Mouse (Mus musculus) neural tube, embryonic 12.5 days (tissue): ENCODE results near the gene Chst11. TPM values are rescaled to one million over a fixed set of nuclear protein-coding genes. Genes with fewer than 3 reads are reported as not detected.
A peak's percentile ranks its signal among the peaks of the same experiment; 100 is the strongest.

Experiments
- ATAC-seq: fragments of 200-750 bp; cut with Nextera tagmentation; 2 replicates; pipeline ENCODE4 v1.8.0; 2017; ENCODE audit warnings: low read depth, mild to moderate bottlenecking, moderate TSS enrichment, moderate library complexity; ENCODE audit not compliant: low FRiP score
- H3K27ac ChIP-seq: fragments of 300-500 bp; sonication (generic); 2 replicates; pipeline ENCODE4 v1.5.1; 2016
- H3K27me3 ChIP-seq: fragments of 300-500 bp; sonication (generic); replicated peaks from 2 replicates; pipeline ENCODE4 v1.6.1; 2016; ENCODE audit warnings: mild to moderate bottlenecking
- H3K36me3 ChIP-seq: fragments of 300-500 bp; sonication (generic); 2 replicates; pipeline ENCODE4 v1.6.1; 2016; ENCODE audit warnings: mild to moderate bottlenecking
- H3K4me1 ChIP-seq: fragments of 300-500 bp; sonication (generic); 2 replicates; pipeline ENCODE4 v1.6.1; 2016
- H3K4me2 ChIP-seq: fragments of 300-500 bp; sonication (generic); replicated peaks from 2 replicates; pipeline ENCODE4 v1.6.1; 2016; ENCODE audit warnings: mild to moderate bottlenecking
- H3K4me3 ChIP-seq: fragments of 300-500 bp; sonication (generic); 2 replicates; pipeline ENCODE4 v1.5.1; 2016
- H3K9ac ChIP-seq: fragments of 300-500 bp; sonication (generic); 2 replicates; pipeline ENCODE4 v1.6.1; 2016; ENCODE audit warnings: mild to moderate bottlenecking
- H3K9me3 ChIP-seq: fragments of 300-500 bp; sonication (generic); 2 replicates; pipeline ENCODE4 v1.6.1; 2016; ENCODE audit warnings: mild to moderate bottlenecking
- WGBS: fragments of 180-500 bp; shearing (Covaris S2); methylation state at CpG from one replicate; pipeline ENCODE4 v1.1.7; 2016; 5-methylcytosine and 5-hydroxymethylcytosine counted together
- polyA plus RNA-seq: library from polyadenylated mRNA; unstranded; fragments of >200 nt; fragmentation: Nextera tagmentation; extraction: Ambion mirVana; gene quantifications from 2 replicates; pipeline ENCODE4 v1.2.1, GENCODE M21; 2016

The Chst11 gene
- polyA plus RNA-seq, 1 experiment from 2014 or later: 3.1 TPM

- no peaks in the 10 kb centered on the region for H3K27me3 ChIP-seq
- H3K4me1 ChIP-seq: peaks cover 23% of the 10 kb centered on the region
- no peaks in the 10 kb centered on the region for H3K9me3 ChIP-seq
- H3K9ac ChIP-seq: no peak overlapping the region
- H3K4me2 ChIP-seq: no peak overlapping the region
- 92% methylated on average over 3 of the region's 3 CpGs for WGBS
- H3K36me3 ChIP-seq: no peaks in the 10 kb centered on the region
- ATAC-seq: no peak
- no peak overlapping the region for H3K4me3 ChIP-seq
- H3K27ac ChIP-seq: no peak overlapping the region
Measured at GRCm38 (mm10) chr10:83124560-83124959, 139.3 kb downstream of the Chst11 start.

DNA sequence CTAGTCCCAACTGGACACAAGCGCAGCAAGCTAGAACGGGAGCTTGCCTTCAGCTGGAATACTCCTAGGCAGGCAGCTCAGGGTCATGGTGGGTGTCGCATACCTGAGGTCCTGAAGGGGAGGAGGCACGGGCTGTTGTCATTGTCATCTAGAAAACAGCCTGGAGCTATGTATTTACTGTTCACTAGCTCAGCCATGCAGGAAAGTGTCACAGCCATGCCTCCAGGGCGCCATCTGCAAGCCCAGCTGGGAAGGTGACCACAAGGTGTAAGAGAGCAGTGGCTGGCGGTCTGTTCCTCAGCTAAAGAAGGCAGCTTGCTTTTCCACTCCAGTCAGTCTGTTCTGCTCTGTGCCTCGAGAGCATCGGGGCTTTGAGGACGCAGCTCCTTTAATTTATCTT, 141.1 kb downstream of the Chst11 start:
- Histone ChIP-seq H3K27me3 (no peaks in the 10 kb centered on the region), H3K9ac (no peak overlapping the region), H3K9me3 (no peaks in the 10 kb centered on the region), H3K4me3 (no peak overlapping the region), H3K4me2 (no peak overlapping the region), H3K4me1 (peaks cover 41% of the 10 kb centered on the region), H3K27ac (no peak overlapping the region), H3K36me3 (no peaks in the 10 kb centered on the region)
- WGBS: 63% methylated on average over 9 of the region's 9 CpGs
- no peak for ATAC-seq

- 73% methylated on average over 8 of the region's 8 CpGs for WGBS
- no peaks in the 10 kb centered on the region for H3K27me3 ChIP-seq
- no peak overlapping the region for H3K4me2 ChIP-seq
- H3K9ac ChIP-seq: no peak overlapping the region
- H3K4me3 ChIP-seq: no peak overlapping the region
- H3K27ac ChIP-seq: no peak overlapping the region
- H3K36me3 ChIP-seq: no peaks in the 10 kb centered on the region
- no peak for ATAC-seq
- H3K4me1 ChIP-seq: peaks cover 43% of the 10 kb centered on the region
- no peaks in the 10 kb centered on the region for H3K9me3 ChIP-seq
Measured at GRCm38 (mm10) chr10:83128435-83128834, 143.1 kb downstream of the Chst11 start.

DNA sequence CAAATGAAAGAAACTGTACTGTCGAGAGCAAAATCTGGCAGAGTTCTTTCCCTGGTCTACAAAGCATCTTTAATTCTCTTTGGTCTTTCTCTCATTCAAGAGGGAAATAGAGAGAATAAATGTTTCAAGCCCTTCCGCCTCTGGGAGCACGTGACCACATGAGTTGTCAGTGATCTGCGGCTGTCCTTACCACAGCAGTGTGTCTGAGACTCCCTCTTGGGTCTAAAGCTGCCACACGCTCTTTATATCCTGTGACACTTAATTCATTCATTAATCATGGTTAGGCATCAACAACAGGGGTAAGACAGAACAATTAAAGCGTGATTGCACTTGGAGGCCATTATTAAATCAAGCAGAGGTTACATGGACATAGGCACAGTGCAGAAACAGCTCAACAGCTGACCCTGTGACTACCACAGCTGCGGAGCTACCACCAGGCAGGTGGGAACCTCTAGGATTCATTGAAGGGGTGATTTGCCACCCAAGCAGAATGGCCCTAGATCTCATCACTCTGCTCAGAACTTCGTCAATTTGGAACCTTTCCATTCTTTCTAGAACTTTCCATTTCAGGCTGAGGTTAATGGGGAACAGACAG, 144.4 kb downstream of the Chst11 start:
- no peak overlapping the region for H3K4me3 ChIP-seq
- H3K4me1 ChIP-seq: peaks cover 56% of the 10 kb centered on the region
- H3K36me3 ChIP-seq: no peaks in the 10 kb centered on the region
- no peak overlapping the region for H3K27ac ChIP-seq
- H3K9me3 ChIP-seq: no peaks in the 10 kb centered on the region
- no peak for ATAC-seq
- no peaks in the 10 kb centered on the region for H3K27me3 ChIP-seq
- WGBS: 55% methylated on average over 8 of the region's 8 CpGs
- no peak overlapping the region for H3K9ac ChIP-seq
- no peak overlapping the region for H3K4me2 ChIP-seq

GRCm38 (mm10) chr10:83130611-83131010, 145.3 kb downstream of the Chst11 start:
- peak; percentile 27; the same call in 1 of the 2 replicates for ATAC-seq
- no peak overlapping the region for H3K4me3 ChIP-seq
- no peaks in the 10 kb centered on the region for H3K9me3 ChIP-seq
- no peak overlapping the region for H3K9ac ChIP-seq
- H3K27me3 ChIP-seq: no peaks in the 10 kb centered on the region
- WGBS: 40% methylated on average over 8 of the region's 8 CpGs
- H3K4me1 ChIP-seq: peaks cover 61% of the 10 kb centered on the region
- H3K36me3 ChIP-seq: no peaks in the 10 kb centered on the region
- H3K4me2 ChIP-seq: no peak overlapping the region
- no peak overlapping the region; the same call in 1 of the 2 replicates for H3K27ac ChIP-seq

DNA sequence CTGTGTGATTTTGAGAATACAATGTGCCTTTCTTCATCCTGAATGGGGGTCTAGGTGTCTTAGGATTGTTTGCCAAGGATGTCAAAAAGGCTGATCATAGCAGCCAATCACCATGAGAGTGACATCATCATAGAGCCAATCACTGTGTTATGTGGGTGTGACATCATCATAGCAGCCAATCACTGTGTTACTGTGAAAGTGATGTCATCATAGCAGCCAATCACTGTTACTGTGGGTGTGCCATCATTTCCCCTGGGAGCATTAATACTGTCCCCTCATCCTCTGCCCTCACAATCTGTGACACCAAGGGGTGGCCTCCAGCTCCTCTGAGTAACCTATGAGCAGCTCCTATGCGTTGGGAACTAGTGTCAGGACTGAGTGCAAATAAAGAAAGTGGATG, 146.6 kb downstream of the Chst11 start:
- WGBS: 91% methylated on average over 1 of the region's 1 CpGs
- no peak overlapping the region for H3K4me3 ChIP-seq

GRCm38 (mm10) chr10:83133866-83134570, 148.7 kb downstream of the Chst11 start:
- Histone ChIP-seq H3K27ac (no peak overlapping the region), H3K27me3 (no peaks in the 10 kb centered on the region), H3K4me1 (peaks cover 54% of the 10 kb centered on the region), H3K36me3 (no peaks in the 10 kb centered on the region), H3K4me3 (no peak overlapping the region), H3K4me2 (peak overlapping the region; percentile 25; the same call in 1 of the 2 replicates), H3K9me3 (no peaks in the 10 kb centered on the region), H3K9ac (no peak overlapping the region)
- 22% methylated on average over 16 of the region's 16 CpGs for WGBS
- no peak for ATAC-seq

More for the DNA sequence above, 146.6 kb downstream of the Chst11 start:
- Histone ChIP-seq H3K4me2 (no peak overlapping the region), H3K27me3 (no peaks in the 10 kb centered on the region), H3K36me3 (no peaks in the 10 kb centered on the region), H3K4me1 (peaks cover 59% of the 10 kb centered on the region), H3K9ac (no peak overlapping the region), H3K27ac (no peak overlapping the region), H3K9me3 (no peaks in the 10 kb centered on the region)
- no peak for ATAC-seq

- Histone ChIP-seq H3K9me3 (no peaks in the 10 kb centered on the region), H3K27me3 (0 out of 2 replicates have a peak, but pooled peaks cover 4% of the 10 kb centered on the region), H3K27ac (no peak overlapping the region), H3K4me3 (no peak overlapping the region), H3K4me1 (peaks cover 50% of the 10 kb centered on the region), H3K36me3 (no peaks in the 10 kb centered on the region), H3K4me2 (no peak overlapping the region), H3K9ac (no peak overlapping the region)
- peak; percentile 52; the same call in 1 of the 2 replicates for ATAC-seq
- 21% methylated on average over 10 of the region's 10 CpGs for WGBS
Measured at GRCm38 (mm10) chr10:83134896-83135295, 149.6 kb downstream of the Chst11 start.

DNA sequence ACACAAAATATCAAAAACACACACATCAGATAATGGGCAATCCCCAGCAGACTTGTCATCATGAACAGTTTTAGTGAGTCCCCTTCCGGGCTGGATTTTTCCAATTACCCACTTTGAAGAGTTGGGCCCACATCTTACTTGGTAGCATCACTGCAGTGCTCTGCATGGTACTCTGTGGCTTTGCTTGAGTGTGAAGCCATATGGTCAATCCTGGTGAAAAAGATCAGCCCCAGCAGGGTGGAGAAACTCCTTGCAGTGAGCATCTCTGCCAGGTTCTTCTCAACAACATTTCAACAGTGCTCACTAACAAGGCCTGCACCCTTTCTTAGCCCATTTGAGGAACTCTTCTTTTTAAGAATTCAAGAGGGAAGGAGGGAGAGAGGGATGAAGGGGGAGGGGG, 150.7 kb downstream of the Chst11 start:
- no peak overlapping the region for H3K4me2 ChIP-seq
- H3K27me3 ChIP-seq: 0 out of 2 replicates have a peak, but pooled peaks cover 4% of the 10 kb centered on the region
- no peak overlapping the region for H3K4me3 ChIP-seq
- peaks cover 44% of the 10 kb centered on the region for H3K4me1 ChIP-seq
- WGBS: 94% methylated on average over 1 of the region's 1 CpGs
- ATAC-seq: no peak
- H3K27ac ChIP-seq: no peak overlapping the region
- no peaks in the 10 kb centered on the region for H3K36me3 ChIP-seq
- H3K9me3 ChIP-seq: no peaks in the 10 kb centered on the region
- H3K9ac ChIP-seq: no peak overlapping the region

GRCm38 (mm10) chr10:83137103-83137502, 151.8 kb downstream of the Chst11 start:
- no peak overlapping the region for H3K4me3 ChIP-seq
- H3K27ac ChIP-seq: no peak overlapping the region
- H3K9me3 ChIP-seq: no peaks in the 10 kb centered on the region
- H3K27me3 ChIP-seq: 0 out of 2 replicates have a peak, but pooled peaks cover 4% of the 10 kb centered on the region
- ATAC-seq: no peak
- H3K36me3 ChIP-seq: no peaks in the 10 kb centered on the region
- H3K4me1 ChIP-seq: peaks cover 40% of the 10 kb centered on the region
- WGBS: 84% methylated on average over 7 of the region's 7 CpGs
- no peak overlapping the region for H3K4me2 ChIP-seq
- H3K9ac ChIP-seq: no peak overlapping the region

GRCm38 (mm10) chr10:83139276-83139675, 154.0 kb downstream of the Chst11 start:
- Histone ChIP-seq H3K27ac (no peak overlapping the region), H3K9ac (no peak overlapping the region), H3K36me3 (no peaks in the 10 kb centered on the region), H3K4me1 (peaks cover 30% of the 10 kb centered on the region), H3K4me2 (no peak overlapping the region), H3K4me3 (no peak overlapping the region), H3K9me3 (no peaks in the 10 kb centered on the region), H3K27me3 (0 out of 2 replicates have a peak, but pooled peaks cover 4% of the 10 kb centered on the region)
- no peak for ATAC-seq
- 88% methylated on average over 7 of the region's 7 CpGs for WGBS

DNA sequence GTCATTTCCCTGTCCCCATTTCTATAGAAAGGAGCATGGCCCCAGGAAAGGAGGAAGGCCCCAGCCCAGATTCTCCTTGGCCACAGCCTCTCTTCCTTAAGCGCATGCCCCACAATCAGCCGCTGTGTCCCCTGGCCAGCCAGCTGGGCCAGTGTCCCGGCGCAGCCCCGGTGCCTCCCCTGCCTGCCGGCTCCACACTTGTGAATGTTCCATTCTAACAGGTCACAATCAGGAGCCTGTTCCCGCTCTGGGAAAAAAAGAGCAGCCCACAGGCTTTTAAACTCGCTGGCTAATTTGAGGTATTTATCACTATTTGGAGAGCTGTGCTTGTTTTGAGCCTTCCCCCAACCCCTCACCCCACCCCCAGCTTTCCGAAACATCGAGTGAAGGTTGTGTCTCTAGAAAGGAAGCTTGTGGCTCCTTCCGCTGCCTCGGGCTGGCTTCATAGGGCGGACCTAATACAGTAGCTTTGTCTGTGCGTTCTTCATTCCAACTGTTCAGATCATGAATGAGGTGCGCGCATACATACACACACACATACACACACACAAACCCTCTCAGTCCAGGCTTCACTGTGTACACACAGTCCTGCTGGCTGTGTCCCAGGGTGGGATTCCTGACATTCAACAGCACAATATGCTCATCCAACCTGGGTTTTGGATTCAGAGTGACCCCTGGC, 155.1 kb downstream of the Chst11 start:
- Histone ChIP-seq H3K27ac (no peak overlapping the region), H3K4me2 (no peak overlapping the region), H3K4me1 (peaks cover 20% of the 10 kb centered on the region), H3K36me3 (no peaks in the 10 kb centered on the region), H3K27me3 (0 out of 2 replicates have a peak, but pooled peaks cover 4% of the 10 kb centered on the region), H3K9me3 (no peaks in the 10 kb centered on the region), H3K4me3 (no peak overlapping the region), H3K9ac (no peak overlapping the region)
- ATAC-seq: 0 out of 2 replicates have a peak, but pooled peaks have one; percentile 54
- 52% methylated on average over 16 of the region's 16 CpGs for WGBS
